Comparison of ENCODE assay signal across 30 mouse cellular contexts in the genomic region with DNA sequence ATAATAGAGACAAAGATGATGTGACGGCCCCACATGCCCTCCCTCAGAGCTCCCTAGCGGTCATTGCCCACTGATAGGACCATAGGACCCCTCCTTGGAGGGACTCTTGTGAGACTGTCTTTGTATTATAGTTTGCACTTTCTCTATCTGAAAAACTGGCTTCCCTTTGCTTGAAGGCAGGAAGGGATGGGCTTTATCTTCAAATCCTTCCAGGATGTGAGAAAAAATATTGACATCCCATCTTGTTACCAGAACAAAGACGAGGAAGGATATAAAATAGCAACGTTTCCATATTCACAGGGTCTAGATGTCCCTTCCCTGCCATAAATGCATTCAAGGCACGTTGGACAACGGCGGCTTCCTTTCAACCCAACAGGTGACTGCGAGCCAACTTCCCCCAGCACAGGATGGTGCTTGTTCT. TPM values are rescaled to one million over a fixed set of nuclear protein-coding genes. Genes with fewer than 3 reads are reported as not detected.
DNase-seq lines count a peak whose midpoint lies in the region; ATAC-seq and TF ChIP-seq lines count a peak whose summit lies in the region.
"Had no signal": no experiment of that assay in that cellular context is flagged by ENCODE, and none has a peak within 500 bp of the region (broad histone marks: within the 10 kb centered on the region; RNA-seq: fewer than 3 reads in every experiment).

No protein-coding gene starts in this region.

- H3K27ac ChIP-seq in heart, postnatal 0 days (ENCODE audit: low read depth), result no peak overlapping the region; the same call in 1 of the 2 replicates
- H3K27ac ChIP-seq in liver, postnatal 0 days (ENCODE audit: low read depth), result no peak overlapping the region
- no peak overlapping the region for H3K27ac ChIP-seq in liver, embryonic 11.5 days (ENCODE audit: low read depth, low read length)
- H3K27ac ChIP-seq in forebrain, embryonic 13.5 days, result no peak overlapping the region
- H3K27ac ChIP-seq: hindbrain, embryonic 12.5 days; hindbrain, postnatal 0 days; intestine, embryonic 15.5 days; liver, embryonic 13.5 days; midbrain, embryonic 10.5 days; midbrain, embryonic 15.5 days; neural tube, embryonic 15.5 days; stomach, embryonic 15.5 days had no signal

- no peaks in the 10 kb centered on the region for H3K9me3 ChIP-seq in heart, postnatal 0 days (replicated peaks; ENCODE audit: control insufficient read depth, low read length)
- H3K9me3 ChIP-seq in liver, postnatal 0 days (ENCODE audit: low read length), result no peaks in the 10 kb centered on the region
- H3K9me3 ChIP-seq in liver, embryonic 11.5 days (ENCODE audit: control insufficient read depth, low read length), result no peaks in the 10 kb centered on the region
- H3K9me3 ChIP-seq in forebrain, embryonic 13.5 days (replicated peaks), result no peaks in the 10 kb centered on the region
- H3K9me3 ChIP-seq: hindbrain, embryonic 12.5 days; intestine, embryonic 15.5 days; liver, embryonic 13.5 days; midbrain, embryonic 10.5 days; midbrain, embryonic 15.5 days; neural tube, embryonic 15.5 days; stomach, embryonic 15.5 days had no signal

- 0 out of 2 replicates have a peak, but pooled peaks cover 9% of the 10 kb centered on the region for H3K27me3 ChIP-seq in heart, postnatal 0 days (ENCODE audit: control insufficient read depth, insufficient read depth, low read length)
- no peaks in the 10 kb centered on the region for H3K27me3 ChIP-seq in liver, postnatal 0 days (ENCODE audit: insufficient read depth, low read length)
- H3K27me3 ChIP-seq in liver, embryonic 11.5 days (replicated peaks; ENCODE audit: control insufficient read depth, insufficient read depth, low read length), result no peaks in the 10 kb centered on the region; the same call in 1 of the 2 replicates
- H3K27me3 ChIP-seq in forebrain, embryonic 13.5 days, result no peaks in the 10 kb centered on the region
- H3K27me3 ChIP-seq: hindbrain, embryonic 12.5 days; intestine, embryonic 15.5 days; liver, embryonic 13.5 days; midbrain, embryonic 15.5 days; neural tube, embryonic 15.5 days; Patski; stomach, embryonic 15.5 days had no signal

- 0 out of 2 replicates have a peak, but pooled peaks have one; percentile 35 for TF ChIP-seq EP300 in heart, postnatal 0 days (IDR thresholded peaks at IDR 0.05; ENCODE audit: low read depth)
- TF ChIP-seq EP300 in liver, postnatal 0 days (IDR thresholded peaks at IDR 0.05; ENCODE audit: low read depth), result no peak

- no peaks in the 10 kb centered on the region for H3K36me3 ChIP-seq in heart, postnatal 0 days (replicated peaks; ENCODE audit: control insufficient read depth, insufficient read depth, low read length)
- no peaks in the 10 kb centered on the region for H3K36me3 ChIP-seq in liver, postnatal 0 days (replicated peaks; ENCODE audit: insufficient read depth, low read length)
- H3K36me3 ChIP-seq in liver, embryonic 11.5 days (ENCODE audit: control insufficient read depth, insufficient read depth, low read length), result no peaks in the 10 kb centered on the region
- no peaks in the 10 kb centered on the region for H3K36me3 ChIP-seq in forebrain, embryonic 13.5 days (ENCODE audit: poor library complexity, severe bottlenecking)
- H3K36me3 ChIP-seq: hindbrain, embryonic 12.5 days; intestine, embryonic 15.5 days; liver, embryonic 13.5 days; midbrain, embryonic 10.5 days; midbrain, embryonic 15.5 days; neural tube, embryonic 15.5 days; stomach, embryonic 15.5 days had no signal

- ATAC-seq in heart, postnatal 0 days (ENCODE audit: insufficient read depth, low read depth), result no peak
- ATAC-seq in liver, postnatal 0 days, result peak; percentile 33; the same call in 1 of the 2 replicates
- ATAC-seq in liver, embryonic 11.5 days (replicated peaks; ENCODE audit: low FRiP score), result no peak
- no peak for ATAC-seq in forebrain, embryonic 13.5 days
- ATAC-seq: forebrain, postnatal 0 days; hindbrain, postnatal 0 days; intestine, embryonic 15.5 days; midbrain, embryonic 15.5 days; Patski had no signal

- H3K9ac ChIP-seq in heart, postnatal 0 days (replicated peaks; ENCODE audit: low read depth, low read length), result no peak overlapping the region
- H3K9ac ChIP-seq in liver, postnatal 0 days (replicated peaks), result no peak overlapping the region
- H3K9ac ChIP-seq in liver, embryonic 11.5 days (ENCODE audit: low read depth, low read length), result no peak overlapping the region
- no peak overlapping the region for H3K9ac ChIP-seq in forebrain, embryonic 13.5 days
- H3K9ac ChIP-seq: forebrain, postnatal 0 days; hindbrain, embryonic 12.5 days; intestine, embryonic 15.5 days; liver, embryonic 13.5 days; midbrain, embryonic 15.5 days; neural tube, embryonic 15.5 days; stomach, embryonic 15.5 days had no signal

- DNase-seq in heart, postnatal 0 days (ENCODE audit: low spot score), result peak; percentile 37
- DNase-seq in heart, adult 18-20 months, result no peak
- DNase-seq in liver, postnatal 0 days, result no peak
- no peak for DNase-seq in liver, embryonic 11.5 days (ENCODE audit: low spot score)
- DNase-seq in lung, postnatal 10 days, result peak; percentile 68
- no peak for DNase-seq in spleen, postnatal 14 days (ENCODE audit: low spot score in 2 of 2)
- DNase-seq: adrenal gland, postnatal 25 days; cerebellum, adult 11-12 months; cerebellum, postnatal 14 days; forebrain, postnatal 0 days; gastrocnemius, postnatal 10 days; heart, postnatal 10 days; kidney, adult 2 months; kidney, postnatal 25 days; liver, embryonic 13.5 days; retina, postnatal 1 day; right cerebral cortex, postnatal 14 days had no signal

- TF ChIP-seq CTCF in heart, postnatal 0 days (IDR thresholded peaks at IDR 0.05; ENCODE audit: low read depth), result no peak
- no peak for TF ChIP-seq CTCF in liver, postnatal 0 days (IDR thresholded peaks at IDR 0.05; ENCODE audit: low read depth)

- 57% methylated on average over 8 of the region's 8 CpGs for WGBS in heart, postnatal 0 days
- WGBS in liver, postnatal 0 days (ENCODE audit: insufficient replicate concordance), result 59% methylated on average over 8 of the region's 8 CpGs
- WGBS in liver, embryonic 11.5 days, result 56% methylated on average over 8 of the region's 8 CpGs
- 82% methylated on average over 8 of the region's 8 CpGs for WGBS in forebrain, embryonic 13.5 days

- no peak overlapping the region for H3K4me2 ChIP-seq in heart, postnatal 0 days (ENCODE audit: low read depth, low read length)
- no peak overlapping the region for H3K4me2 ChIP-seq in liver, postnatal 0 days (ENCODE audit: low read depth, low read length)
- H3K4me2 ChIP-seq in liver, embryonic 11.5 days, result no peak overlapping the region
- no peak overlapping the region for H3K4me2 ChIP-seq in forebrain, embryonic 13.5 days
- H3K4me2 ChIP-seq: heart, embryonic 11.5 days; hindbrain, embryonic 12.5 days; intestine, embryonic 15.5 days; liver, embryonic 13.5 days; midbrain, embryonic 15.5 days; neural tube, embryonic 15.5 days; stomach, embryonic 15.5 days had no signal

- peaks cover 6% of the 10 kb centered on the region; the same call in 1 of the 2 replicates for H3K4me1 ChIP-seq in heart, postnatal 0 days (ENCODE audit: control insufficient read depth, insufficient read depth)
- H3K4me1 ChIP-seq in liver, postnatal 0 days (ENCODE audit: insufficient read depth), result peaks cover 4% of the 10 kb centered on the region; the same call in 1 of the 2 replicates
- H3K4me1 ChIP-seq in liver, embryonic 11.5 days (replicated peaks; ENCODE audit: control insufficient read depth, insufficient read depth, low read length), result no peaks in the 10 kb centered on the region
- H3K4me1 ChIP-seq in forebrain, embryonic 13.5 days, result no peaks in the 10 kb centered on the region
- H3K4me1 ChIP-seq: hindbrain, embryonic 12.5 days; liver, embryonic 13.5 days; midbrain, embryonic 10.5 days; midbrain, embryonic 15.5 days had no signal

- H3K4me3 ChIP-seq in heart, postnatal 0 days (ENCODE audit: low read depth, low read length), result no peak overlapping the region
- H3K4me3 ChIP-seq in liver, postnatal 0 days (ENCODE audit: low read depth, low read length), result no peak overlapping the region
- H3K4me3 ChIP-seq in liver, embryonic 11.5 days (ENCODE audit: low read depth, low read length), result no peak overlapping the region
- H3K4me3 ChIP-seq in forebrain, embryonic 13.5 days, result no peak overlapping the region
- H3K4me3 ChIP-seq: erythroblast, embryonic 14.5 days; hindbrain, embryonic 12.5 days; intestine, embryonic 15.5 days; liver, embryonic 13.5 days; midbrain, embryonic 10.5 days; midbrain, embryonic 15.5 days; neural tube, embryonic 15.5 days; stomach, embryonic 15.5 days had no signal

RNA-seq across cellular contexts. Expression of gene Slco2a1, which starts 48.5 kb away (rescaled TPM):
- total RNA-seq in heart, postnatal 0 days (2014; rRNA removed; ENCODE audit: low replicate concordance), result 10.2 and 15.1 TPM in 2 replicates
- polyA plus RNA-seq in heart, postnatal 0 days (2015; fragmentation: Nextera tagmentation; extraction: Ambion mirVana), result 5.2 and 5.7 TPM in 2 replicates
- total RNA-seq in heart, adult 18-20 months (2021), result 1 to 10 TPM; 1.8 to 3.8 TPM
- polyA plus RNA-seq in liver, postnatal 0 days (2015; fragmentation: Nextera tagmentation; extraction: Ambion mirVana), result 8.5 and 11.2 TPM in 2 replicates
- 1.7 and 2.4 TPM in 2 replicates for polyA plus RNA-seq in liver, embryonic 11.5 days (2014; fragmentation: Nextera tagmentation; extraction: Ambion mirVana)
- polyA plus RNA-seq in forebrain, embryonic 13.5 days (2015; fragmentation: Nextera tagmentation; extraction: Ambion mirVana), result 0.31 and 0.54 TPM in 2 replicates
- total RNA-seq: granulocyte monocyte progenitor cell, adult 5-6 weeks; MEL had no signal

Comparison
In these comparisons a context has a peak if more than half of its experiments do, and no peak if none do; other contexts are left out.
1. DNase-seq: peak in heart, postnatal 0 days (single experiment) and lung, postnatal 10 days (single experiment); none in heart, adult 18-20 months (0 of 2), liver, postnatal 0 days (single experiment), liver, embryonic 11.5 days (single experiment) and spleen, postnatal 14 days (0 of 2).